Mouse (Mus musculus): ENCODE results near the gene Gria3. TPM values are rescaled to one million over a fixed set of nuclear protein-coding genes. Genes with fewer than 3 reads are reported as not detected.
A peak's percentile ranks its signal among the peaks of the same experiment; 100 is the strongest.

Gria3 gene
- total RNA-seq, 2 experiments from 2014 or later, result 203 to 224 TPM

DNA sequence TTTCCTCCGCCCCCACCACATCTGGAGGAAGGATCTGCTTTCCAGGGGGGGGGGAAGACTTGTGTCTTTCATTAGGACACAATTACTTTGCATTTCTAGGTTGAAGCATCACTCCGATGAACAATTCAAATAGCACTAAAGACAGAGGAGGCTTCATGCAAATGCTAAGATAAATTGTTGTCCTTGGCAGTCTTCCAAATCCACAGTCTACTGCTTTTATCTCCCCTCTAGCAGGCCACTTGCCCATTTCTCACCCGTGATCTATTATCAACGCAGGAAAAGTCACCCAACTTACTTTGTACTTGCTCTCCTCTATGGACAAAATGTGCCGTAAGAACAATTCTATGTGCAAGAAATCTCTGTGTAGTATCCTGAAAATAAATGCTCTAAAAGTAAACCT lies 178.1 kb downstream of the Gria3 start:
- H3K27ac ChIP-seq, result no peak overlapping the region
- no peak for TF ChIP-seq CTCF (IDR thresholded peaks at IDR 0.05)
- no peak overlapping the region for H3K4me3 ChIP-seq
- intact Hi-C loops (cut with DNase I), result no loop called here
- no peak for DNase-seq (ENCODE audit: extremely low spot score in 1 of 2, low spot score in 2 of 2)

DNA sequence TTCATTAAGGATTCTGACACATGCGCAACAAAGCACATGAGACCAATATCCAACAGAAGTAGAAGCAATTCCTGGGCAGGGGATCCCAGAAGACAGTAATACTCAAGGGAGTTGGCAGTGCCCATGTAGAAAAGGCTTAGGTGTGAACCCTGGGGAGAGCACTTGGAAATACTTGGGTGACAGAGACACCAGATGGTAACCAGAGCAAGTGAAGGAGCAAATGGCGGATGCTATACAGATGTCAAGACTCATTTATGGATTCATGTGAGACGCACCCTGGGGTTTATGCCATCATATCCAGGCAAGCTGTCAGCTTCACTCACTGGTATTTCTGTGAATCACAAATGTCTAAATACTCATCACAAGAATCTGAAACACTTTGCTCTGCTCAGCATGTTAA lies 187.0 kb downstream of the Gria3 start:
- no peak for DNase-seq (ENCODE audit: extremely low spot score in 1 of 2, low spot score in 2 of 2)
- TF ChIP-seq CTCF (IDR thresholded peaks at IDR 0.05), result no peak
- H3K27ac ChIP-seq, result no peak overlapping the region
- intact Hi-C loops (cut with DNase I), result no loop called here
- no peak overlapping the region for H3K4me3 ChIP-seq

DNA sequence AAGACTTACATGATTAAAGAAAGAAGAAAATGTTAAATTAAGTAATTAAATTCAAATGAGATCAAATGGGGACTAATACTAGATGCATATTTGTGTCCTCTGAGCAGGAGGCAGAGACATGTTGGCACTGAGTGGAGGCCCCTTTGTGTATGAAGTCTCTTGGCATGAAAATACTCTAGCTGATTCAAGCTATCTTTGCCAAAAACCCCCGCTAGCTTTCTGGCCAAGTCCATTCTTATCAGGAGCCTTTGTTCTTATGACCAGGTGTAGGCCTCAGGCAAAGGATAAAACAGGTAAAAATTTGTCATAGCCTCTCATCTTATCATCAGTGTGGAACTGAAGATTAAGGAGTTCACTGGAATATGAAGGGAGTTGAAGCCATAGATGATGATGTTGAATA lies 206.5 kb downstream of the Gria3 start:
- H3K4me3 ChIP-seq, result no peak overlapping the region
- intact Hi-C loops (cut with DNase I), result no loop called here
- no peak for DNase-seq (ENCODE audit: extremely low spot score in 1 of 2, low spot score in 2 of 2)
- no peak for TF ChIP-seq CTCF (IDR thresholded peaks at IDR 0.05)
- H3K27ac ChIP-seq, result no peak overlapping the region

DNA sequence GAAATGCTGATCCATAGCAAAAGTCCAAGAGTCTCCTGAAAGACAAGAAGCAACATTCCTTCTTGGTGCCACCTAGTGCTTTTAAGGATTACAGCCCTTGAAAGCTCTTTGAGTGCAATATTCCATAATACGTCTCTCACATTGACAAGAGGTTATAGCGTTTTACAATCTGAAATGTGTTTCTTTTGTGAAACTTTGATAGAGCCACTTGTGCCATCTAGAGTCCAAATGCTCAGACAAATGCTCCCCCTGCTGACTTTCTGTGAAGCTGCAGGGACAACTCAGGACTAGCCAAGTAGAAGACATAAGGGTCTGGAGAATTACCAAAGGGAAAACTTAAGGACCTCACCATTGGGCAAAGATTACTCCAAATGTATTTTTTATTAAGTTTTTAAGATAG lies 214.3 kb downstream of the Gria3 start:
- DNase-seq (ENCODE audit: extremely low spot score in 1 of 2, low spot score in 2 of 2), result peak in 1 of 2 experiments; percentile 19
- TF ChIP-seq CTCF (IDR thresholded peaks at IDR 0.05), result peak; percentile 64
- H3K27ac ChIP-seq, result no peak overlapping the region
- intact Hi-C loops (cut with DNase I), result loop anchor here (5.0 kb wide), 1 partner anchor 213 kb away; the partner anchor contains the start of gene Gria3
- H3K4me3 ChIP-seq, result no peak overlapping the region

DNA sequence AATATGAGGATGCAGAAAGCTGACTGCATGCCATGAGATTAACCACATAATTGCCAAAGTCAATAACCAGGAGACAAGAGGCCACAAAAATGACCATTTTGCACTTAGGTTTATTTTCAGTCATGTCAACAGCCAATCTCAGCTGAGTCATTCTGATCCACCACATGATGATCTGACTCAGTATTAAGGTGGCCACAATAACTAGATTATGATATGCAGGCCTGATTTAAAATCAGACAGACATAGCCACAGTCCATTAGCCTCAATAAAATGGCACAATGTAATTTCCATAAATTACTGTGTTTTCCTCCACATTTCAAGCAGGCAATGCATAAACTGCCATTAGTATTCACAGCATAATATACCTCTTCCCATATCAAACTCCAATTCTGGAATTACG lies 216.3 kb downstream of the Gria3 start:
- no peak for TF ChIP-seq CTCF (IDR thresholded peaks at IDR 0.05)
- intact Hi-C loops (cut with DNase I), result no loop called here
- Histone ChIP-seq H3K27ac (no peak overlapping the region), H3K4me3 (no peak overlapping the region)
- no peak for DNase-seq (ENCODE audit: extremely low spot score in 1 of 2, low spot score in 2 of 2)

DNA sequence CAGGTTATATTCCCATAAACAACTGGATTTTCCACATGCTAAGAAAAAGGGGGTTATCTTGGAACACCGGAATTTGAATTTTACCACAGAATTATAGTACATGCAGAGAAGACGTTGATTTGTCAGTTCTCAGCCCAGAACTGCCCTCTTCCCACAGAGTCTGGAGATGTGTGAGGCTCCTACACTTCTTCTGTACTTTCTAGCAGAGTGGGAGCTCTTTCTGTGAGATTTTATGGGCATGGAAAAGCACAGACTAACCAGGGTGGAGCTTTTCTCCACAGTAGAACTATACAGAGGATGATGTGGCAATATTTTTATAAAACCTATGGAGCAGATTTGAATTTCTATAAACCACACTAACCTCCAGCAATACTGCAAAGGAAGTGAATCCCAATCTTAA lies 217.7 kb downstream of the Gria3 start:
- intact Hi-C loops (cut with DNase I), result no loop called here
- TF ChIP-seq CTCF (IDR thresholded peaks at IDR 0.05), result no peak
- DNase-seq (ENCODE audit: extremely low spot score in 1 of 2, low spot score in 2 of 2), result no peak
- H3K4me3 ChIP-seq, result no peak overlapping the region
- no peak overlapping the region for H3K27ac ChIP-seq

DNA sequence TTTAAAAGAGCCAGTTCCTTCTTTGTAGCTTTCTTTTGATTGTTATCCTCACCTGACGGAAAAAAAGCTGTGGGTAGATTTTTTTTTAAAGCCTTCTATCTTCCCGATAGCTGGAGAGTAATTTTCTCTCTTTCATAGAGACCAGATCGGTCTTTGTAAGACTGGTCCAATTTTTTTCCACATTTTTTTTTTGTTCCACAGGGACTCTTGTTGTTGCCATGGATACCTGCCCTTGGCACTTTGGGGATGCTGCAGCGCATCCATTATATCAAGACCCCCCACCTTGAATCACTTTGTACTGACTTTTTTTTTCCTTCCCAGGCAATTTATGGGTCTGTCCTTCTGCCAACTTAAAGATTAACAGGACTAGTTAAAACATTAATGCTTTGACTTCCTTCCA lies 232.9 kb downstream of the Gria3 start:
- H3K4me3 ChIP-seq, result no peak overlapping the region

DNA sequence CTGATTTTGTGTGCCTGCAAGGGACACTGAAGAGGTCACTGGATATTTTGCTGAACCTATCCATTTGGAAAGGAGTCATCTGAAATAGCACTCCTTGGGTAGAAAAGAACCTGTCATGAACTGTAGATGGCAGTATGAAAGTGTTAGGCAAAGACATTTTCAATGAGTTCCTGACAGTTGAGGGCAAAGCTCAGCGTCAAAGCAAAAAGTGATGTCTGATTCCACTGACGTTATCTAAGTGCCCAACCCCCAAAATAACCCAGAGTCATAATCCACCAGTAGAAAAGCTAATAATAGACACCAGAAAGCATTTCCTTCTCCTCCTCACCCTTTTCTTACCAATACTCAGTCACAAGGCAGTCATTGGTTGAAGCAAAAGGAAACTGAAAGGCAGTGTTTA lies 244.3 kb downstream of the Gria3 start:
- intact Hi-C loops (cut with DNase I), result no loop called here
- no peak overlapping the region for H3K27ac ChIP-seq
- H3K4me3 ChIP-seq, result no peak overlapping the region
- TF ChIP-seq CTCF (IDR thresholded peaks at IDR 0.05), result no peak
- no peak for DNase-seq (ENCODE audit: extremely low spot score in 1 of 2, low spot score in 2 of 2)

More for the DNA sequence above, 232.9 kb downstream of the Gria3 start:
- no peak for DNase-seq (ENCODE audit: extremely low spot score in 1 of 2, low spot score in 2 of 2)
- TF ChIP-seq CTCF (IDR thresholded peaks at IDR 0.05), result no peak
- H3K27ac ChIP-seq, result no peak overlapping the region
- intact Hi-C loops (cut with DNase I), result no loop called here

DNA sequence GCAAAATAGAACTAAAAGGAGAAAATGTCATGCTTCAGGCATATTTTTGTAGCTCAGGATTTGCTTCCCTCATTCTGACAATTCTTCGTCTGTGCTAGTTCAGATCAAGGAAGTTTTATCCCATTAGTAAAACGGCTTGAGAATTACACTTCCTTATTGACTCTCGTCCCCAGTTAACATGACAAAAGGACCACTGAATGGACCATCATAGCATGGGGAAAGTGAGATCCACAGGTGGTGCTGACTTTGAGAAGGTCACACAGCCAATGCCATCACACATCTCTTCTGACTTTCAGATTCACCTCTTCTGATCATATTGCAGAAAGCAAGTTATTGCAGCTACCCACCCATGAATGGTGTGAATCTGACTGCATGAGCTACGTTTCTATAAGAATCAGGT lies 257.1 kb downstream of the Gria3 start:
- DNase-seq (ENCODE audit: extremely low spot score in 1 of 2, low spot score in 2 of 2), result no peak
- TF ChIP-seq CTCF (IDR thresholded peaks at IDR 0.05), result no peak
- Histone ChIP-seq H3K4me3 (no peak overlapping the region), H3K27ac (no peak overlapping the region)
- intact Hi-C loops (cut with DNase I), result no loop called here

DNA sequence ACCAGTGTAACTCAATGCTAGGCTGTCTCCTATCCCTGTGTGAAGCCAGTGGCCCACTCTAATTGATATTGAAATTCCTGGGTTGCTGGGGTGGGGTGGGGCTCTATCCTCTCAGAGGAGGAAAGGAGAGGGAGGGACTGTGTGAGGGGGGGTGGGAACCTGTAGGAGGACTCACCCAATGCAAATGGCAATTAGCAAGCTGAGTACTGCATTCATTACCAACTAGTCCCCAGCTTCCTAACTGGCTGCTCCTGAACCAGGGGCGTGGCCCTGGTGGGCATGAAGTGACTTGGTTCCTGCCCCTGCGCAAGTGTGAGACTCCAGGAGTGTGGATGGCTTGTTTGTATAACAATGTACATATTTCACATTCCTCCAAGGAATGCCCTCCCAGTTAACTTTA lies 288.2 kb downstream of the Gria3 start:
- H3K27ac ChIP-seq, result no peak overlapping the region
- DNase-seq (ENCODE audit: extremely low spot score in 1 of 2, low spot score in 2 of 2), result no peak
- no peak overlapping the region for H3K4me3 ChIP-seq
- intact Hi-C loops (cut with DNase I), result no loop called here
- TF ChIP-seq CTCF (IDR thresholded peaks at IDR 0.05), result no peak

DNA sequence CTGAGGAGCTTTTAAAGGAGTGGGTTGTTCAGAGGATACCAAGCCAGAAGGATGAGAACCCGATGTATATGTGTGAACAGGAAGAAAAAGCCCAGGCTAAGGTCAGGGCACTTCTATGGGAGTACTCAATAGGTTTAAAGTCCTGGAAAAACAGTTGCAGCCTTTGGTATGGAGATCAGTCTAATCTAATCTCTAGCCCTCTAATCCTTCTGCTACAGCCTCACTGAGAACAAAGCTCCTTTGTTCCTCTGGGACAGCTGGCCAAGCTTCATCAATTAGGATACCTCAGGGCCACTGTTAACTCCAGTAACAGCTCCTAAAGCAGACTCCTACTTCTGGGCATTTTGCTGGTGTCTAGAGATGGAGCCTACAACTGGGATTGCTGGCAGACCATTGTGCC lies 291.4 kb downstream of the Gria3 start:
- no peak for DNase-seq (ENCODE audit: extremely low spot score in 1 of 2, low spot score in 2 of 2)
- Histone ChIP-seq H3K27ac (no peak overlapping the region), H3K4me3 (no peak overlapping the region)
- TF ChIP-seq CTCF (IDR thresholded peaks at IDR 0.05), result no peak
- intact Hi-C loops (cut with DNase I), result no loop called here

Small RNA genes lying within 50 kb of the gene (microRNA-seq; reads per million reads assigned to microRNA genes)
- 0 reads per million in 2 experiments for gene Gm22413

All from left cerebral cortex, adult 2 months (tissue).